Comparison of ENCODE assay signal across 9 mouse cellular contexts in genomic region chr11:31170052-31170646, GRCm38 (mm10). TPM values are rescaled to one million over a fixed set of nuclear protein-coding genes. Genes with fewer than 3 reads are reported as not detected.
DNase-seq lines count a peak whose midpoint lies in the region; ATAC-seq lines count a peak whose summit lies in the region.
"Had no signal": no experiment of that assay in that cellular context is flagged by ENCODE, and none has a peak within 500 bp of the region (broad histone marks: within the 10 kb centered on the region; RNA-seq: fewer than 3 reads in every experiment).

No protein-coding gene starts in this region.

- no peaks in the 10 kb centered on the region for H3K27me3 ChIP-seq in forebrain, embryonic 15.5 days
- H3K27me3 ChIP-seq in intestine, embryonic 15.5 days (replicated peaks): no peaks in the 10 kb centered on the region
- H3K27me3 ChIP-seq in midbrain, embryonic 14.5 days (ENCODE audit: control insufficient read depth, insufficient read depth, low read length): no peaks in the 10 kb centered on the region

- no peak overlapping the region for H3K27ac ChIP-seq in forebrain, embryonic 15.5 days (replicated peaks)
- peak overlapping the region; percentile 62; the same call in 1 of the 2 replicates for H3K27ac ChIP-seq in intestine, embryonic 15.5 days
- H3K27ac ChIP-seq in midbrain, embryonic 14.5 days (replicated peaks; ENCODE audit: low read depth, low read length): no peak overlapping the region

- no peaks in the 10 kb centered on the region for H3K9me3 ChIP-seq in forebrain, embryonic 15.5 days
- H3K9me3 ChIP-seq in intestine, embryonic 15.5 days: no peaks in the 10 kb centered on the region
- no peaks in the 10 kb centered on the region for H3K9me3 ChIP-seq in midbrain, embryonic 14.5 days (ENCODE audit: control insufficient read depth, low read length)

- peaks cover 11% of the 10 kb centered on the region for H3K4me1 ChIP-seq in forebrain, embryonic 15.5 days
- H3K4me1 ChIP-seq in intestine, embryonic 15.5 days (replicated peaks): peaks cover 4% of the 10 kb centered on the region; the same call in 1 of the 2 replicates
- H3K4me1 ChIP-seq in midbrain, embryonic 14.5 days (ENCODE audit: control insufficient read depth, insufficient read depth, low read length): 0 out of 2 replicates have a peak, but pooled peaks cover 3% of the 10 kb centered on the region

- H3K4me3 ChIP-seq in forebrain, embryonic 15.5 days: peak overlapping the region; percentile 50
- peak overlapping the region; percentile 35; the same call in 1 of the 2 replicates for H3K4me3 ChIP-seq in intestine, embryonic 15.5 days (replicated peaks)
- H3K4me3 ChIP-seq in midbrain, embryonic 14.5 days (replicated peaks; ENCODE audit: low read depth, low read length): peak overlapping the region; percentile 36

- ATAC-seq in forebrain, embryonic 15.5 days (replicated peaks): peak; percentile 60
- peak; percentile 94 for ATAC-seq in intestine, embryonic 15.5 days
- ATAC-seq in midbrain, embryonic 14.5 days (ENCODE audit: low FRiP score, low TSS enrichment): peak; percentile 49

- peak; percentile 45 for DNase-seq in 416B (ENCODE audit: low read depth)
- DNase-seq in adrenal gland, postnatal 14 days: peak; percentile 77
- peak; percentile 65 for DNase-seq in midbrain, embryonic 14.5 days
- DNase-seq in testis, postnatal 14 days (ENCODE audit: low spot score): peak; percentile 41
- no peak for DNase-seq in cerebellum, adult 8-10 months
- DNase-seq in layer of hippocampus, adult 9-11 months: no peak

- H3K9ac ChIP-seq in forebrain, embryonic 15.5 days (replicated peaks): no peak overlapping the region
- no peak overlapping the region for H3K9ac ChIP-seq in intestine, embryonic 15.5 days
- H3K9ac ChIP-seq in midbrain, embryonic 14.5 days (replicated peaks; ENCODE audit: low read length): peak overlapping the region; percentile 14; the same call in 1 of the 2 replicates

- H3K4me2 ChIP-seq in forebrain, embryonic 15.5 days (replicated peaks): peak overlapping the region; percentile 61
- peak overlapping the region; percentile 70 for H3K4me2 ChIP-seq in intestine, embryonic 15.5 days (replicated peaks)
- peak overlapping the region; percentile 64 for H3K4me2 ChIP-seq in midbrain, embryonic 14.5 days (ENCODE audit: low read length)

- no peaks in the 10 kb centered on the region for H3K36me3 ChIP-seq in forebrain, embryonic 15.5 days
- no peaks in the 10 kb centered on the region for H3K36me3 ChIP-seq in intestine, embryonic 15.5 days
- no peaks in the 10 kb centered on the region for H3K36me3 ChIP-seq in midbrain, embryonic 14.5 days (ENCODE audit: control insufficient read depth, insufficient read depth, low read length)

- WGBS in forebrain, embryonic 15.5 days: 17% methylated on average over 4 of the region's 4 CpGs
- 6% methylated on average over 4 of the region's 4 CpGs for WGBS in intestine, embryonic 15.5 days
- WGBS in midbrain, embryonic 14.5 days: 11% methylated on average over 4 of the region's 4 CpGs

RNA-seq across cellular contexts. Expression of gene Gm17332, which starts 12.1 kb away (rescaled TPM):
- total RNA-seq in adrenal gland, postnatal 14 days (2021): not detected in 2 replicates
- not detected in 2 replicates for polyA plus RNA-seq in forebrain, embryonic 15.5 days (2015; fragmentation: Nextera tagmentation; extraction: Ambion mirVana)
- polyA plus RNA-seq in intestine, embryonic 15.5 days (2015; fragmentation: Nextera tagmentation; extraction: Ambion mirVana): not detected in 2 replicates
- not detected in 2 replicates for polyA plus RNA-seq in midbrain, embryonic 14.5 days (2014; fragmentation: Nextera tagmentation; extraction: Ambion mirVana)
- polyA plus RNA-seq: small intestine, adult 2 months had no signal

Comparison
In these comparisons a context has a peak if more than half of its experiments do, and no peak if none do; other contexts are left out.
1. DNase-seq: peak in 416B (single experiment), adrenal gland, postnatal 14 days (single experiment), midbrain, embryonic 14.5 days (single experiment) and testis, postnatal 14 days (single experiment); none in cerebellum, adult 8-10 months (single experiment) and layer of hippocampus, adult 9-11 months (single experiment).
2. Peak in every context shown above with its lines, with median percentiles within 50 percentile points of each other: ATAC-seq, H3K4me2 ChIP-seq and H3K4me3 ChIP-seq.